Mouse (Mus musculus): ENCODE results near the gene Fer. TPM values are rescaled to one million over a fixed set of nuclear protein-coding genes. Genes with fewer than 3 reads are reported as not detected.

Gene Fer
- polyA plus RNA-seq, 1 experiment from 2014 or later = 18.6 TPM

DNA sequence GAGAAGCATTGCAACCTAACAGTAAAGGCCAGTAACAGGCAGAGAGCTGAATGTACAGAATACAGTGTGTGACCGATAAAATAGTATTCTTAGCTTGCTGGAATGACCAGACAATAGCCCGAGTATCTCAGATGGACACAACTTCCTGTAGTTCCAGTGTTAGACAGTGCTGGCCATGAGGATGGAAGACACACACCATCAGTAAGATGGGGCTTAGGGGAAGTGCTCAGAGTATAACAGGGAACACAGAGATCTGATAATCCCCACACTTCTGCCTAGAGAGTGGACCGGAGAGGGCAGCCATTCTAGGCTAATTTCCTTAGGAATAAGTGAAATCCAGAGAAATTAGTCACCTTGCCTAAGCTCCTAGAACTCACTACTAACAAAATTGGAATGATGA, 202.4 kb downstream of the Fer start:
- no peak for ATAC-seq
- no peaks in the 10 kb centered on the region for H3K36me3 ChIP-seq (ENCODE audit: insufficient read depth, low read length)
- 82% methylated on average over 3 of the region's 3 CpGs for WGBS
- H3K9ac ChIP-seq (replicated peaks; ENCODE audit: low read depth) = no peak overlapping the region
- no peak overlapping the region for H3K4me2 ChIP-seq (replicated peaks; ENCODE audit: low read depth, low read length)
- no peaks in the 10 kb centered on the region for H3K4me1 ChIP-seq (ENCODE audit: insufficient read depth, low read depth, low read length)
- no peak overlapping the region for H3K27ac ChIP-seq (ENCODE audit: low read length)
- no peak for TF ChIP-seq EP300 (IDR thresholded peaks at IDR 0.05)
- TF ChIP-seq CTCF (IDR thresholded peaks at IDR 0.05) = no peak
- no peak for DNase-seq (ENCODE audit: low spot score)
- H3K9me3 ChIP-seq (ENCODE audit: low read length) = no peaks in the 10 kb centered on the region
- no peaks in the 10 kb centered on the region for H3K27me3 ChIP-seq (replicated peaks; ENCODE audit: insufficient read depth, low read length)
- H3K4me3 ChIP-seq (ENCODE audit: low read depth, low read length) = no peak overlapping the region

DNA sequence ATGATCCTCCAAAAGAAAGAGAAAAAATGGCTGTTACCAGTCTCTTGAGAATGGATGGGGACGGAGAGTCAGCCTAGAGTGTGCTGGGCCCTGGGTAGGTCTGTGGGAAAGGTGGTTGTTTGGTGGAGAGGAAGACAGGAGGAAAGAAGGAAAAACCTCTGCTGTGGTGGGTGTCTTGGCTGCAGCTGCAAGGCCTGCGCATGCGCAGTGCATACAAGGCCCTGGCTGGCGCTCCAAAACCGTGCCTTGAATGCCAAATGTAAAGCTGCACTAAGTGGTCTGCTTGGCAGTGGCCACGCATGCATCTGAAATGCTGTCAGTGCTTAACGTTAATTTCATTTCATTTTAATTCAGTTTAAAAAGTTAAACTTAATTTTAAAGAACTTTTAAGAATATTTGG, 214.5 kb downstream of the Fer start:
- H3K4me2 ChIP-seq (replicated peaks; ENCODE audit: low read depth, low read length) = no peak overlapping the region
- H3K27me3 ChIP-seq (replicated peaks; ENCODE audit: insufficient read depth, low read length) = no peaks in the 10 kb centered on the region
- H3K4me1 ChIP-seq (ENCODE audit: insufficient read depth, low read depth, low read length) = no peaks in the 10 kb centered on the region
- no peak for TF ChIP-seq CTCF (IDR thresholded peaks at IDR 0.05)
- no peak for TF ChIP-seq EP300 (IDR thresholded peaks at IDR 0.05)
- no peak overlapping the region for H3K27ac ChIP-seq (ENCODE audit: low read length)
- 93% methylated on average over 7 of the region's 7 CpGs for WGBS
- no peak overlapping the region for H3K9ac ChIP-seq (replicated peaks; ENCODE audit: low read depth)
- H3K9me3 ChIP-seq (ENCODE audit: low read length) = no peaks in the 10 kb centered on the region
- H3K36me3 ChIP-seq (ENCODE audit: insufficient read depth, low read length) = no peaks in the 10 kb centered on the region
- no peak overlapping the region for H3K4me3 ChIP-seq (ENCODE audit: low read depth, low read length)
- DNase-seq (ENCODE audit: low spot score) = no peak
- no peak for ATAC-seq

DNA sequence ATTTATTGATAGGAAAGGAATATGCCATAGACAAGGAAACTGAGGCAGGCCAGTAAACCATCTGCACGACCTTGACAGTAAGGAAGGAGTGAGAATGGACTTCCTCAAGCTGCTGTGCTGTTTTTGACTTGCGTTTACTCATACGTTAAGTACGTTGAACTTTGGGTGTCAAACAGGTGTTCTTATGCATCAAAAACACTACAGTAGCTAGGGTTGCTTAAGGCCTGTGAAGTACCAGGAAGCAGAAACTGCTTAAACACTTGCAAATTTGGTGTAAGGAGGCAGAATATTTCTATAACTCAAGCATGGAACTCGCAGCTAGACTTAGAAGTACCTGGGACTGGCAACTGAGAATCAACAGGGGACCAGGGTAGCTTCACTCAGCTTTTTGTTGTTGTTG, 221.9 kb downstream of the Fer start:
- H3K9me3 ChIP-seq (ENCODE audit: low read length) = no peaks in the 10 kb centered on the region
- ATAC-seq (no peak), DNase-seq (ENCODE audit: low spot score) (peak; percentile 13)
- H3K36me3 ChIP-seq (ENCODE audit: insufficient read depth, low read length) = no peaks in the 10 kb centered on the region
- no peak overlapping the region for H3K27ac ChIP-seq (ENCODE audit: low read length)
- H3K4me1 ChIP-seq (ENCODE audit: insufficient read depth, low read depth, low read length) = no peaks in the 10 kb centered on the region
- no peak overlapping the region for H3K4me2 ChIP-seq (replicated peaks; ENCODE audit: low read depth, low read length)
- TF ChIP-seq CTCF (IDR thresholded peaks at IDR 0.05) (no peak), EP300 (IDR thresholded peaks at IDR 0.05) (no peak)
- no peak overlapping the region for H3K4me3 ChIP-seq (ENCODE audit: low read depth, low read length)
- no peaks in the 10 kb centered on the region for H3K27me3 ChIP-seq (replicated peaks; ENCODE audit: insufficient read depth, low read length)
- no peak overlapping the region for H3K9ac ChIP-seq (replicated peaks; ENCODE audit: low read depth)
- 65% methylated on average over 5 of the region's 5 CpGs for WGBS

DNA sequence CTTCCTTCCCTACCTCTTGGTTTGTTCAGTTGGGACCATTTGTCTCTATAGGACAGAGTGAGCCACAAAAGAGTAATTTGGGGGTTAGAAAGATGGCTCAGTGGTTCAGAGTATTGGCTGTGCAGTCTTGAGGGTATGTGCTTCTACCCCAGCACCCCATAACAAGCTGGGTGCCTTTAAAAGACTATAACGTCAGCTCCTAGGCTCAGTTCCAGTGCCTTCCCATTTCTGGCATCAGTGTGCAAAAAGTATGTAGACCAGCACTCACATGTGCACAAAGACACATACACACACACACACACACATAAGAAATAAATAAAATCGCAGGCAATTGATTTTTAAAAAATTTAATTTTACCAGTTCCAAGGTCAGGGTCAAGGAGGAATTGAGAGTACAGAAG, 222.6 kb downstream of the Fer start:
- H3K4me1 ChIP-seq (ENCODE audit: insufficient read depth, low read depth, low read length) = no peaks in the 10 kb centered on the region
- no peaks in the 10 kb centered on the region for H3K36me3 ChIP-seq (ENCODE audit: insufficient read depth, low read length)
- ATAC-seq = no peak
- no peaks in the 10 kb centered on the region for H3K27me3 ChIP-seq (replicated peaks; ENCODE audit: insufficient read depth, low read length)
- WGBS = 82% methylated on average over 2 of the region's 2 CpGs
- H3K4me3 ChIP-seq (ENCODE audit: low read depth, low read length) = no peak overlapping the region
- no peak overlapping the region for H3K9ac ChIP-seq (replicated peaks; ENCODE audit: low read depth)
- TF ChIP-seq CTCF (IDR thresholded peaks at IDR 0.05) (no peak), EP300 (IDR thresholded peaks at IDR 0.05) (no peak)
- H3K27ac ChIP-seq (ENCODE audit: low read length) = no peak overlapping the region
- no peaks in the 10 kb centered on the region for H3K9me3 ChIP-seq (ENCODE audit: low read length)
- no peak overlapping the region for H3K4me2 ChIP-seq (replicated peaks; ENCODE audit: low read depth, low read length)
- no peak for DNase-seq (ENCODE audit: low spot score)

DNA sequence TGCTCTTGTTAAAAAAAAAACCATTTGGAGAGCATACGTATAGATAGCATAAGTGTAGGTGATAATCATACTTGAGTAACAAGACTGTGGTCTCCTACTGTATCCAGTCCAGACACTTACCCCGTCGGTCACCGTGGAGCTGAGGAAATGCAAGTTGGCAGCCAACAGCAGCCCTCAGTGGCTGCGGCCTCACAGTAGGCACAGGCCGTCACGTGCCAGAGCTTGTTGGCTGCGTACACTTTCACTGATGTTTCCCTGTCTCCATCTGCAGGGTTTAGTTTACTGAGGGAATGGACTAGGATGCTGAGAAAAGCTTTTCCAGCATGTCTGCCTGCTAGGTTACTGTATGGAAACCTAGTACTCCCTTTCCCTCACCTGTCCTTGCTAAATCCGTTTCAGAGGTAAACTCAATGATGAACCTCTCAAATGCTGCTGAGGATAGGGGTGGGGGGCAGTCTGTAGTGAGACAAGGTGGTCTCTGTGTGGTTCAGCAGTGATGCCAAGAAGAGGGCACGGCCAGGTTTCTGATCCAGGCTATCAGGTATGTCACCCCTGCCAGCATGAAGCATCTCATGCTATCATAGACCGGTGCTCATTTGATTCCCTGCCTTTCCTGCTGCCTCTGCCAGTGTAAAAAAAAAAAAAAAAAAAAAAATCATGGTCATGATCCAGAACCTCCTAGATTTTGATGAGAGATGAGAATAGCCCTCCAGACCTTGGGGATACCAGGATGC, 224.2 kb downstream of the Fer start:
- no peak for DNase-seq (ENCODE audit: low spot score)
- H3K4me2 ChIP-seq (replicated peaks; ENCODE audit: low read depth, low read length) = no peak overlapping the region
- H3K36me3 ChIP-seq (ENCODE audit: insufficient read depth, low read length) = no peaks in the 10 kb centered on the region
- H3K9ac ChIP-seq (replicated peaks; ENCODE audit: low read depth) = no peak overlapping the region
- H3K4me1 ChIP-seq (ENCODE audit: insufficient read depth, low read depth, low read length) = no peaks in the 10 kb centered on the region
- H3K27me3 ChIP-seq (replicated peaks; ENCODE audit: insufficient read depth, low read length) = no peaks in the 10 kb centered on the region
- H3K9me3 ChIP-seq (ENCODE audit: low read length) = no peaks in the 10 kb centered on the region
- no peak for TF ChIP-seq EP300 (IDR thresholded peaks at IDR 0.05)
- TF ChIP-seq CTCF (IDR thresholded peaks at IDR 0.05) = no peak
- WGBS = 81% methylated on average over 11 of the region's 11 CpGs
- ATAC-seq = no peak
- no peak overlapping the region for H3K27ac ChIP-seq (ENCODE audit: low read length)
- no peak overlapping the region for H3K4me3 ChIP-seq (ENCODE audit: low read depth, low read length)

DNA sequence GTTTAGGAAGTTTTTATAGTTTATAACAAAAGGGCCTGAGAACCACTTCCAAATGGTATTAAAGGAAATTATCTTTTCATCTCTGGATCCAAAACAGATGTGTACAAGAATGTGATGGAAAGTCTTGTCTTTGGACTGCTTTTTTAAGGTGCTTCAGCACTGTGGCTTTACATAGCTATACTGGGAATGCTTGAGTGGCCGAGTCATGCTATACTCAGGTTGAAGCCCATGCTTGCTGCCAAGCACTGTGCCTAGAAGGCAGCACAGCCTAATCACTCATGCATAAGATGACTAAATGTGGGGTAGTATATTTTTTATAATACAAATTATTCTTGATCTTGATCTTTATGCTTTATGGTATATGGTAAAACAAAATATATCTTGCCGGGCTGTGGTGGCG, 225.0 kb downstream of the Fer start:
- 94% methylated on average over 3 of the region's 3 CpGs for WGBS
- H3K9ac ChIP-seq (replicated peaks; ENCODE audit: low read depth) = no peak overlapping the region
- no peaks in the 10 kb centered on the region for H3K36me3 ChIP-seq (ENCODE audit: insufficient read depth, low read length)
- no peaks in the 10 kb centered on the region for H3K27me3 ChIP-seq (replicated peaks; ENCODE audit: insufficient read depth, low read length)
- no peak for DNase-seq (ENCODE audit: low spot score)
- H3K4me2 ChIP-seq (replicated peaks; ENCODE audit: low read depth, low read length) = no peak overlapping the region
- ATAC-seq = no peak
- no peaks in the 10 kb centered on the region for H3K4me1 ChIP-seq (ENCODE audit: insufficient read depth, low read depth, low read length)
- no peak for TF ChIP-seq CTCF (IDR thresholded peaks at IDR 0.05)
- no peaks in the 10 kb centered on the region for H3K9me3 ChIP-seq (ENCODE audit: low read length)
- no peak overlapping the region for H3K27ac ChIP-seq (ENCODE audit: low read length)
- no peak overlapping the region for H3K4me3 ChIP-seq (ENCODE audit: low read depth, low read length)

DNA sequence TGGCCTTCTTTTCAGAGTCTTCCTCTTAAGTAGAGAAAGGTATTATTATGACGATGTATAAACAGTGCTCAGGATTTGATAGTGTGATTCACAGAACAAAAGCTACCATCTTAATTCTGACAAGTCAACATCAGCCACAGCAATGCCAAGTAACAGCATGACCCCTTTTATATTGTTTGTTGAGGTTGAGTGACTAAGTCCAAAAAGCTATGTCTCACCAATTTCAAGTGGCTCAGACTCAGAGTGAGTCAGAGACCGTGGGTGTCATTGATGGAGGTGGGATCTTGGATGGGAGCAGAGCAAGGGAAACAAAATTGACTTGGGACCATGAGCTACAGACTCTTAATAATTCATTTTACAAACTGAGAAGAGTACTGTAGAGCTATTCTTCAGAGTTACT, 230.9 kb downstream of the Fer start:
- Histone ChIP-seq H3K9me3 (ENCODE audit: low read length) (no peaks in the 10 kb centered on the region), H3K27me3 (replicated peaks; ENCODE audit: insufficient read depth, low read length) (no peaks in the 10 kb centered on the region), H3K36me3 (ENCODE audit: insufficient read depth, low read length) (no peaks in the 10 kb centered on the region), H3K9ac (replicated peaks; ENCODE audit: low read depth) (no peak overlapping the region), H3K4me2 (replicated peaks; ENCODE audit: low read depth, low read length) (no peak overlapping the region), H3K4me3 (ENCODE audit: low read depth, low read length) (no peak overlapping the region), H3K27ac (ENCODE audit: low read length) (no peak overlapping the region), H3K4me1 (ENCODE audit: insufficient read depth, low read depth, low read length) (no peaks in the 10 kb centered on the region)
- ATAC-seq (no peak), DNase-seq (ENCODE audit: low spot score) (no peak)
- 81% methylated on average over 2 of the region's 2 CpGs for WGBS
- TF ChIP-seq EP300 (IDR thresholded peaks at IDR 0.05) (0 out of 2 replicates have a peak, but pooled peaks have one; percentile 30), CTCF (IDR thresholded peaks at IDR 0.05) (no peak)

Data from lung, postnatal 0 days (tissue).